Mouse (Mus musculus): ENCODE measurements around the gene Slc2a6.
A peak's percentile ranks its signal among the peaks of the same experiment; 100 is the strongest.

The Slc2a6 gene

GRCm38 (mm10) chr2:27036003-27036402 lies 8.2 kb upstream of the Slc2a6 start:
- no peak for DNase-seq (ENCODE audit: low spot score)

- no peak for DNase-seq (ENCODE audit: low spot score)
Measured at GRCm38 (mm10) chr2:27032361-27032760, 4.6 kb upstream of the Slc2a6 start.

GRCm38 (mm10) chr2:27028437-27029015 lies 728 bp upstream of the Slc2a6 start:
- no peak for DNase-seq (ENCODE audit: low spot score)

- DNase-seq (ENCODE audit: low spot score), result no peak
Measured at GRCm38 (mm10) chr2:27026857-27027617, 761 bp downstream of the Slc2a6 start.

- DNase-seq (ENCODE audit: low spot score), result no peak
Measured at GRCm38 (mm10) chr2:27026332-27026731, 1.5 kb downstream of the Slc2a6 start.

- DNase-seq (ENCODE audit: low spot score), result no peak
Measured at GRCm38 (mm10) chr2:27025545-27025944, 2.3 kb downstream of the Slc2a6 start.

GRCm38 (mm10) chr2:27024136-27024535 lies 3.7 kb downstream of the Slc2a6 start:
- DNase-seq (ENCODE audit: low spot score), result no peak

- no peak for DNase-seq (ENCODE audit: low spot score)
Measured at GRCm38 (mm10) chr2:27022612-27023011, 5.2 kb downstream of the Slc2a6 start.

GRCm38 (mm10) chr2:27021103-27021502 lies 6.7 kb downstream of the Slc2a6 start:
- DNase-seq (ENCODE audit: low spot score), result no peak

GRCm38 (mm10) chr2:27019530-27019929 lies 8.3 kb downstream of the Slc2a6 start:
- no peak for DNase-seq (ENCODE audit: low spot score)

GRCm38 (mm10) chr2:27017802-27018201 lies 10.0 kb downstream of the Slc2a6 start:
- DNase-seq (ENCODE audit: low spot score), result peak; percentile 59

- peak; percentile 87 for DNase-seq (ENCODE audit: low spot score)
Measured at GRCm38 (mm10) chr2:27009714-27010244, 18.0 kb downstream of the Slc2a6 start, which contains the start of gene Cacfd1. Cacfd1 (plus strand) TSS chr2:27009926.

- no peak for DNase-seq (ENCODE audit: low spot score)
Measured at GRCm38 (mm10) chr2:27007701-27008100, 20.1 kb downstream of the Slc2a6 start.

GRCm38 (mm10) chr2:27006255-27006654 lies 21.5 kb downstream of the Slc2a6 start:
- DNase-seq (ENCODE audit: low spot score), result no peak

GRCm38 (mm10) chr2:26997993-26998392 lies 29.8 kb downstream of the Slc2a6 start:
- no peak for DNase-seq (ENCODE audit: low spot score)

- DNase-seq (ENCODE audit: low spot score), result no peak
Measured at GRCm38 (mm10) chr2:26997498-26997897, 30.3 kb downstream of the Slc2a6 start.

GRCm38 (mm10) chr2:26993936-26994335 lies 33.9 kb downstream of the Slc2a6 start:
- no peak for DNase-seq (ENCODE audit: low spot score)

- no peak for DNase-seq (ENCODE audit: low spot score)
Measured at GRCm38 (mm10) chr2:26984640-26985039, 43.2 kb downstream of the Slc2a6 start.

- DNase-seq (ENCODE audit: low spot score), result no peak
Measured at GRCm38 (mm10) chr2:26984179-26984578, 43.6 kb downstream of the Slc2a6 start.

- no peak for DNase-seq (ENCODE audit: low spot score)
Measured at GRCm38 (mm10) chr2:26980361-26980760, 47.4 kb downstream of the Slc2a6 start.

GRCm38 (mm10) chr2:26973960-26974359 lies 53.8 kb downstream of the Slc2a6 start:
- DNase-seq (ENCODE audit: low spot score), result no peak

- no peak for DNase-seq (ENCODE audit: low spot score)
Measured at GRCm38 (mm10) chr2:26973116-26973515, 54.7 kb downstream of the Slc2a6 start, which contains the start of gene Adamts13. Adamts13 (plus strand) TSS chr2:26973416.
